Mouse (Mus musculus) heart, embryonic 16.5 days (tissue): ENCODE results near the gene Gspt2. TPM values are rescaled to one million over a fixed set of nuclear protein-coding genes. Genes with fewer than 3 reads are reported as not detected.
"Not testable (repeated sequence)": the region's sequence is repeated elsewhere in the genome, so short reads cannot be mapped to it uniquely, and the experiment has no call there.

Experiments
- ATAC-seq: fragments of 200-750 bp; cut with Nextera tagmentation; replicated peaks from 2 replicates; pipeline ENCODE4 v1.8.0; 2017; ENCODE audit warnings: moderate number of reproducible peaks; ENCODE audit not compliant: insufficient read depth, low FRiP score; ENCODE audit errors: extremely low read depth
- H3K27ac ChIP-seq: fragments of 300-500 bp; sonication (generic); 2 replicates; pipeline ENCODE4 v1.5.1; 2014; ENCODE audit warnings: mild to moderate bottlenecking, low read length, control low read depth, moderate library complexity
- H3K27me3 ChIP-seq: fragments of 300-500 bp; sonication (generic); 2 replicates; pipeline ENCODE4 v1.6.1; 2014; ENCODE audit warnings: low read length, mixed read lengths; ENCODE audit not compliant: control insufficient read depth, insufficient read depth
- H3K36me3 ChIP-seq: fragments of 300-500 bp; sonication (generic); 2 replicates; pipeline ENCODE4 v1.6.1; 2014; ENCODE audit not compliant: control insufficient read depth, insufficient read depth
- H3K4me1 ChIP-seq: fragments of 300-500 bp; sonication (generic); 2 replicates; pipeline ENCODE4 v1.6.1; 2014; ENCODE audit warnings: low read length, mixed read lengths; ENCODE audit not compliant: control insufficient read depth, insufficient read depth
- H3K4me2 ChIP-seq: fragments of 300-500 bp; sonication (generic); 2 replicates; pipeline ENCODE4 v1.6.1; 2014; ENCODE audit warnings: low read depth, mild to moderate bottlenecking, control low read depth, low read length
- H3K4me3 ChIP-seq: fragments of 300-500 bp; sonication (generic); 2 replicates; pipeline ENCODE4 v1.5.1; 2014; ENCODE audit warnings: mild to moderate bottlenecking, control low read depth, low read length
- H3K9ac ChIP-seq: fragments of 300-500 bp; sonication (generic); 2 replicates; pipeline ENCODE4 v1.6.1; 2014; ENCODE audit warnings: low read length, control low read depth
- H3K9me3 ChIP-seq: fragments of 300-500 bp; sonication (generic); replicated peaks from 2 replicates; pipeline ENCODE4 v1.6.1; 2016; ENCODE audit warnings: low read length; ENCODE audit not compliant: control insufficient read depth
- WGBS: fragments of 180-500 bp; shearing (Covaris S2); extraction: QIAGEN DNeasy Blood & Tissue Kit; methylation state at CpG from one replicate; pipeline ENCODE4 v1.1.7; 2014; 5-methylcytosine and 5-hydroxymethylcytosine counted together
- polyA plus RNA-seq: library from polyadenylated mRNA; unstranded; fragments of >200 nt; fragmentation: Nextera tagmentation; extraction: Ambion mirVana; gene quantifications from 2 replicates; pipeline ENCODE4 v1.2.1, GENCODE M21; 2015

Gene Gspt2
- 2.6 and 3.1 TPM in 2 replicates for polyA plus RNA-seq

DNA sequence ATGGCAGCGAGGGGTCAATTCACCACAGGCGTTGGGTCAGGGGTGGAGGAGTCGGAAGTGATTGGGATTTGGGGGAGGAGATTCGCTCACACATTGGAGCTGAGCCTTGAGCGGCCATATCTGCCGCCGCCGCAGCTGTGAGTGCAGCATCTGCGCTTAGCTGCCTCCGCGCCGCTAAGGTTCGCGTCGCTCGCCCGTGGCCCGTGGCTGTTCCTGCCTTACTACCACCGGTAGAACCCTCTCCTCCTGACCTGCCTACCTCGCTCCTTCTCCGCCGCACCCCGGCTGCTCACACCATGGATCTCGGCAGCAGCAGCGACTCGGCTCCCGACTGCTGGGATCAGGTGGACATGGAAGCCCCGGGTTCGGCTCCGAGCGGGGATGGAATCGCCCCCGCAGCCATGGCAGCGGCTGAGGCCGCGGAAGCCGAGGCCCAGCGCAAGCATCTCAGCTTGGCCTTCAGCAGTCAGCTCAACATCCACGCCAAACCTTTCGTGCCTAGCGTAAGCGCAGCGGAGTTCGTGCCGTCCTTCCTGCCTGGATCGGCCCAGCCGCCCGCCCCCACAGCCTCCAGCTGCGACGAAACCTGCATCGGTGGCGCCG lies at the start of gene Gspt2:
Gene Gspt2, plus strand, starts transcription at position 109 of the 603 bp plus-strand sequence.
- peak within 1 kb of the TSS; percentile 70 for H3K4me2 ChIP-seq
- H3K4me3 ChIP-seq = peak within 1 kb of the TSS; percentile 71
- H3K36me3 ChIP-seq = no peaks in the 10 kb centered on the region
- WGBS = 14% methylated on average over 53 of the region's 53 CpGs
- no peaks in the 10 kb centered on the region for H3K9me3 ChIP-seq
- H3K9ac ChIP-seq = peak within 1 kb of the TSS; percentile 77
- ATAC-seq = peak; percentile 63
- peaks cover 6% of the 10 kb centered on the region; the same call in 1 of the 2 replicates for H3K27me3 ChIP-seq
- H3K27ac ChIP-seq = no peak within 1 kb of the TSS
- no peaks in the 10 kb centered on the region for H3K4me1 ChIP-seq

DNA sequence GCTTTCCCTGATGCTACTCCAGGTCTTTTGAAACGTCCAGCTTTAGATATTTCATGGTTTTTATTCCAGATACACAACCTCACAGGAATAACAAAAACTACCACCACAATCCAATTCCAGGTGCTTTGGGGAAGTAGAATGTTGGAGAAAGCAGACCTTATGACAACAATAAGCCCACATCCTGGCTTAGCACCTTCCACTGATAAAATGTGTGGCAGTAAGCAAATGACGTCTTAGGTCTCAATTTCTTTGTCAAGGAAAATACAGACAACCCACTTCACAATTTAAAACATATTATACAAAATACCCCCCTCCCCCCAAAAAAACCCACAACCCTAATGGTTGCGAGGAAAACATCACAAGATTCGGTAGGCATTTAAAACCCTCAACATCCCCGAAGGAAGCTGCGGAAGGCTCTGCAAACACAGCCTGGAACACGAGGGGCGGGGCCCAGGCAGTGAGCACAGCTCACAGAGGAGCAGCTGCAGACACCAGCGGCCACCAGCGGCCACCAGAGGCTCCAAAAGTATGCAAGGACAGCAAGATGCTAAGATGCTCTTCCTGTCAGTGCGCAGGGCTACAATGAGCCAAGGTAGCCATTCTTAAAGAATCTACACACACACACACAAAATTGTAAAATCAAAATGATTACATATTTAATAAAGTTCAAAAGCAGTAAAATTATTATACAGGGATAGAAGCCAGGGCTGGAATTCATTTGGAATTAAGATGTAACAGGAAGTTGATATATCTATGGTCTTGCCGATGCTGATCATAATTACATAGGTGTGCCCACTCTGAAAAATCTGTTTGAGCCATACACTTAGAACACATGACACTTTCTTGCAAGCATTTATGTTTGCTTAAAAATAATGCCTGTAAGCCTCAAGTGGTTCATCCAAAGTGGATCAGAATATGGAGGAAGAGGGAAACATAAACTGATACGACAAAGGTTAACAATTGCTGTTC lies 10.8 kb upstream of the Gspt2 start:
- Histone ChIP-seq H3K36me3 (no peaks in the 10 kb centered on the region), H3K4me1 (no peaks in the 10 kb centered on the region), H3K9me3 (no peaks in the 10 kb centered on the region), H3K27ac (no peak overlapping the region), H3K27me3 (0 out of 2 replicates have a peak, but pooled peaks cover 3% of the 10 kb centered on the region), H3K4me2 (peak overlapping the region; percentile 59), H3K4me3 (peak overlapping the region; percentile 27; the same call in 1 of the 2 replicates), H3K9ac (no peak overlapping the region)
- WGBS = 25% methylated on average over 13 of the region's 13 CpGs
- no peak for ATAC-seq

DNA sequence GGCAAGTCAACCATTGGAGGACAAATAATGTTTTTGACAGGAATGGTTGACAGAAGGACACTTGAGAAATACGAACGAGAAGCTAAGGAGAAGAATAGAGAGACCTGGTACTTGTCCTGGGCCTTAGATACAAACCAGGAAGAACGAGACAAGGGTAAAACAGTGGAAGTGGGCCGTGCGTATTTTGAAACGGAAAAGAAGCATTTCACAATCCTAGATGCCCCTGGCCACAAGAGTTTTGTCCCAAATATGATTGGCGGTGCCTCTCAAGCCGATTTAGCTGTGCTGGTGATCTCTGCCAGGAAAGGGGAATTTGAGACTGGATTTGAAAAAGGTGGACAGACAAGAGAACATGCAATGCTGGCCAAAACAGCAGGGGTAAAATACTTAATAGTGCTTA lies 1.0 kb downstream of the Gspt2 start:
- H3K9ac ChIP-seq = no peak overlapping the region
- 74% methylated on average over 8 of the region's 8 CpGs for WGBS

DNA sequence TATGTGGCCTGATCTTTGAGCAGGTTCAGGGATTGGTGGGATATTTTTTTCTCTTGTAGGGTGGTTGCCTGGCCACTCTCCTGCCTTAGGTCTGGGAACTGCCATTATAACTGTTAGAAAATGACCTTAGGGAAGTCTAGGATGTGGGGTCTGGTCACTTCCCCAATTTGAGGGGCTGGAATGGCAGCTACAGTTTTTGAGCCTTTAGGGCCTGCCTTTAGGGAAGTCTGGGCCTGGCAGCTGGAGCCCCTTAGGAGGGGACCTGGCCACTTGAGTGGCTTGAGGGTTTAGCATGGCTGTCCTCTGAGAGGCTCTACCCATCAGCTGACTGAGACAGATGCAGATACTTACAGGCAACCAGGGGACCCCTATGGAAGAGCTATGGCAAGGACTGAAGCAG lies 12.7 kb downstream of the Gspt2 start:
- no peak overlapping the region for H3K4me3 ChIP-seq
- H3K9ac ChIP-seq = no peak overlapping the region
- no peaks in the 10 kb centered on the region for H3K9me3 ChIP-seq
- no peaks in the 10 kb centered on the region for H3K27me3 ChIP-seq
- no peaks in the 10 kb centered on the region for H3K36me3 ChIP-seq
- H3K27ac ChIP-seq = no peak overlapping the region
- H3K4me1 ChIP-seq = no peaks in the 10 kb centered on the region
- ATAC-seq = no peak
- no peak overlapping the region for H3K4me2 ChIP-seq

More for the DNA sequence above, 1.0 kb downstream of the Gspt2 start:
- no peak for ATAC-seq
- Histone ChIP-seq H3K27me3 (peaks cover 6% of the 10 kb centered on the region; the same call in 1 of the 2 replicates), H3K4me2 (peak overlapping the region; percentile 70), H3K4me1 (no peaks in the 10 kb centered on the region), H3K27ac (no peak overlapping the region), H3K9me3 (no peaks in the 10 kb centered on the region), H3K36me3 (no peaks in the 10 kb centered on the region), H3K4me3 (peak overlapping the region; percentile 71)

DNA sequence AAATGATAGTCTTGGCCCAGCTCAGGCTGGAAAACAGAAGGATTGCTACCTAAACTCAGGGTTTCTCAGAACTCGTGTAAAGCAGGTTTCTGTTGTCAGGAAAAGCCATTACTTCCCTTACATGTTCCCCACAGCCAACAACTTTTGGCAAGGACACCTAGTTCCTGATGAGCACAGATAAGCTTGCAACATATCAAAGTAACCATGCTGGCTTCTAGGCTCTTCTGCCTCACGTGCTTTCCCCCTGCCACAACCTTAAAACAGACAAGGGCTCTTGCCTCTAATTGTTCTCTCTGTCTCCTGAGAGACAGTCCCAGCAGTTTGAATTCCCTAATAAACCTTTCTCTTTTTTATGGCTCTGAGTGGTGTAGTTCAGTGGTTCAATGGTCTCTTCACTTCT lies 21.9 kb downstream of the Gspt2 start:
- ATAC-seq = no peak
- H3K36me3 ChIP-seq = no peaks in the 10 kb centered on the region
- H3K4me1 ChIP-seq = no peaks in the 10 kb centered on the region
- WGBS = 35% methylated on average over 2 of the region's 2 CpGs
- H3K9me3 ChIP-seq = no peaks in the 10 kb centered on the region
- no peak overlapping the region for H3K4me3 ChIP-seq
- no peak overlapping the region for H3K9ac ChIP-seq
- H3K4me2 ChIP-seq = no peak overlapping the region
- H3K27ac ChIP-seq = no peak overlapping the region
- H3K27me3 ChIP-seq = no peaks in the 10 kb centered on the region

DNA sequence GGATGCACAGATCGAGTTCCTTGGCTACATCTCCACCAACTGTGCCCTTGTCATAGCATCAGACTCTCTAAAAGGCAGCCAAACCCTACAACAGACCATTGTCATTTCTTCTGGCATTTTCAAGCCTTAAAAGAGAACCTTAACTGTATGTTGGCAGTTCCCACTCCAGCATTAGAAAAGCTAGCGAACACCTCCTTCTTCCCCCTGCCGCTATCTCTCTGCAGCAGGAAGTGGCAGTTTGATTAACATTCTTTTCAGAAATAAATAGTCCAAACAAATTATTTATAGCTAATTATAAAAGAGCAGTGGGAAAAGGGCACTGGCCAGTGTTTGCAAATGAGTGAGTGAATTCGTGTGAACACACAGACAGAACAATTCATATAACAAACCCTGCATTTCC lies 34.9 kb downstream of the Gspt2 start:
- Histone ChIP-seq H3K9me3 (no peaks in the 10 kb centered on the region), H3K4me2 (no peak overlapping the region), H3K4me1 (no peaks in the 10 kb centered on the region), H3K27ac (no peak overlapping the region), H3K27me3 (peaks cover 2% of the 10 kb centered on the region; the same call in 1 of the 2 replicates), H3K4me3 (no peak overlapping the region), H3K36me3 (no peaks in the 10 kb centered on the region), H3K9ac (no peak overlapping the region)
- no peak for ATAC-seq
- 57% methylated on average over 4 of the region's 4 CpGs for WGBS

DNA sequence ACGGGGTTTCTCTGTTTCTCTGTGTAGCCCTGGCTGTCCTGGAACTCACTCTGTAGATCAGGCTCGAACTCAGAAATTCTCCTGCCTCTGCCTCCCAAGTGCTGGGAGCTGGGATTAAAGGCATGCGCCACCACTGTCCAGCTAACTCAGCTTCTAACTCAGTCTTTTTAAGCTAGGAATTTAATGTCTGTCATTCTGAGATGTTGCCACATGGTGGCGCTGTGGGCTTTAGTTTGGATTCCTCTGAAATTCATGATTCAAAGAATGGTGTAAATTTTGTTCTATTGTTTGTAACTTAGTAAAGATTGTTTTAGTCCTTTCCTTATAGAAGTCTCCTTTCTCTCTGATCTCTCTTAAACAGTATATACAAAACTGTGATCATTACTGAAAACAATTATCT lies 39.1 kb downstream of the Gspt2 start:
- H3K9ac ChIP-seq = no peak overlapping the region
- no peaks in the 10 kb centered on the region for H3K9me3 ChIP-seq
- no peak overlapping the region for H3K27ac ChIP-seq
- no peak overlapping the region for H3K4me3 ChIP-seq
- H3K4me2 ChIP-seq = no peak overlapping the region
- no peaks in the 10 kb centered on the region for H3K36me3 ChIP-seq
- no peak for ATAC-seq
- H3K4me1 ChIP-seq = no peaks in the 10 kb centered on the region
- H3K27me3 ChIP-seq = peaks cover 2% of the 10 kb centered on the region; the same call in 1 of the 2 replicates
- WGBS = 35% methylated on average over 4 of the region's 4 CpGs

DNA sequence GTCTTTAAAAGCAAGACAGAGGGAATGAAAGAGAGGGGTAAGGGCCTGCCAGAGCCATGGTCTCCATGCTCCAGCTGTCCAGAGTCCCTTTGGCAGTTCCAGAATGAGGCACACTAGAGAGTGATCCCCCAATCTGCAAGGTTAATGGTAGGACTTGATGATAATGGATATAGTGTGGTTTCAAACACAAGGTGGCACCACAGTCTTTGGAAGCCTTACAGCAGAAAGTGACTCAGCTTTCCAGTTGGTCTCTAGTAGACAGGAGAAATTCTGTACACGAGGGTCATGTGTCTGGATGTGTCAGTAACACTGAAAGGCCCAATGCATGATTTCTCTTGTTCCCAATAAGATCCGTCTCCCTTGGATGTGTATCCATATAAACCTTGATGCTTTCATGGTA lies 45.7 kb downstream of the Gspt2 start:
- H3K27ac ChIP-seq, H3K27me3 ChIP-seq, ATAC-seq, H3K36me3 ChIP-seq, H3K4me3 ChIP-seq, H3K9me3 ChIP-seq, H3K4me2 ChIP-seq, H3K9ac ChIP-seq, H3K4me1 ChIP-seq: not testable (repeated sequence)
- WGBS = no CpG with 5 or more reads among the region's 2 CpGs

DNA sequence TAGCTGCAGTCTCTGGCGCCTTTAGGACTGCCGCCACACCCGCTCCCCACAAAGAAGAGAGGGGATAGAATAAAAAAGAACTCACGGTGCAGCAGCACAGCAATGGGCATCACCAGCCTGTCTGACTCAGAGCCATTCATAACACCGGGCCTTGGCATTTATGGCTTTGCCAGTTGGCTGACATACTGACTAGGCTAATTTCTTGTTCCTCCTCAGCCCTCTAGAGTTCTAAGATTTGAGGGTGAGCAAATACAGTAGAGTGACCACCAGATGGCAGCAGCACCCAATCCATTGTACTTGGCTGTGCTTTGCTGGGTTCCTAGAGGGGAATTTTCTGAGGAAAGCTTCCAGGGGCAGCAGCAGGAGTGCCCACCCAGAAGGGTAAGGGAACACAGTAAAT lies 53.7 kb downstream of the Gspt2 start:
- WGBS = 81% methylated on average over 5 of the region's 5 CpGs
- H3K9ac ChIP-seq, H3K27me3 ChIP-seq, H3K4me1 ChIP-seq, H3K4me3 ChIP-seq, H3K27ac ChIP-seq, H3K9me3 ChIP-seq, H3K36me3 ChIP-seq, ATAC-seq, H3K4me2 ChIP-seq: not testable (repeated sequence)
